Mouse (Mus musculus) kidney, postnatal 10 days (tissue): Measurements from ENCODE around the gene Rab6a.
A peak's percentile ranks its signal among the peaks of the same experiment; 100 is the strongest.

Source experiments
- DNase-seq: peaks from one replicate; pipeline ENCODE4 v3.0.0; 2021; ENCODE audit warnings: mixed read lengths

Gene Rab6a

GRCm38 (mm10) chr7:100624538-100624937, 17.3 kb downstream of the Rab6a start:
- peak; percentile 65 for DNase-seq

GRCm38 (mm10) chr7:100637657-100638056, 30.4 kb downstream of the Rab6a start:
- DNase-seq: peak; percentile 64

- DNase-seq: no peak
Measured at GRCm38 (mm10) chr7:100642413-100642812, 35.2 kb downstream of the Rab6a start.

- DNase-seq: peak; percentile 86
Measured at GRCm38 (mm10) chr7:100645147-100645546, 37.9 kb downstream of the Rab6a start.

- no peak for DNase-seq
Measured at GRCm38 (mm10) chr7:100649095-100649494, 41.9 kb downstream of the Rab6a start.

GRCm38 (mm10) chr7:100649826-100650225, 42.6 kb downstream of the Rab6a start:
- no peak for DNase-seq

- no peak for DNase-seq
Measured at GRCm38 (mm10) chr7:100650421-100650820, 43.2 kb downstream of the Rab6a start.

GRCm38 (mm10) chr7:100651011-100651410, 43.8 kb downstream of the Rab6a start:
- DNase-seq: no peak

- no peak for DNase-seq
Measured at GRCm38 (mm10) chr7:100653480-100654266, 46.5 kb downstream of the Rab6a start.

GRCm38 (mm10) chr7:100654441-100654840, 47.2 kb downstream of the Rab6a start:
- DNase-seq: no peak

GRCm38 (mm10) chr7:100656739-100657138, 49.5 kb downstream of the Rab6a start:
- no peak for DNase-seq

GRCm38 (mm10) chr7:100658093-100658578, 50.9 kb downstream of the Rab6a start:
- DNase-seq: peak; percentile 74

GRCm38 (mm10) chr7:100661264-100661663, 54.1 kb downstream of the Rab6a start:
- DNase-seq: no peak

GRCm38 (mm10) chr7:100662231-100662630, 55.0 kb downstream of the Rab6a start, which contains the start of gene Plekhb1:
Plekhb1 (minus strand) TSS chr7:100662414.
- no peak for DNase-seq

- DNase-seq: peak; percentile 99
Measured at GRCm38 (mm10) chr7:100663190-100663589, 56.0 kb downstream of the Rab6a start.

- DNase-seq: no peak
Measured at GRCm38 (mm10) chr7:100663729-100664304, 56.6 kb downstream of the Rab6a start.

- DNase-seq: no peak
Measured at GRCm38 (mm10) chr7:100670646-100671045, 63.4 kb downstream of the Rab6a start.

GRCm38 (mm10) chr7:100673452-100673851, 66.2 kb downstream of the Rab6a start:
- no peak for DNase-seq

- no peak for DNase-seq
Measured at GRCm38 (mm10) chr7:100674941-100675340, 67.7 kb downstream of the Rab6a start.

GRCm38 (mm10) chr7:100678052-100678451, 70.8 kb downstream of the Rab6a start:
- DNase-seq: no peak

GRCm38 (mm10) chr7:100678948-100679880, 72.0 kb downstream of the Rab6a start:
- no peak for DNase-seq

GRCm38 (mm10) chr7:100681132-100681531, 73.9 kb downstream of the Rab6a start:
- no peak for DNase-seq

GRCm38 (mm10) chr7:100683241-100683640, 76.0 kb downstream of the Rab6a start:
- no peak for DNase-seq
